ENCODE assay signal across 9 mouse cellular contexts in genomic region chr9:14348416-14348815, GRCm38 (mm10). TPM values are rescaled to one million over a fixed set of nuclear protein-coding genes. Genes with fewer than 3 reads are reported as not detected.
DNase-seq lines count a peak whose midpoint lies in the region; TF ChIP-seq lines count a peak whose summit lies in the region.
"Had no signal": no experiment of that assay in that cellular context is flagged by ENCODE, and none has a peak within 500 bp of the region (broad histone marks: within the 10 kb centered on the region; RNA-seq: fewer than 3 reads in every experiment).

No protein-coding gene starts in this region.

- TF ChIP-seq CTCF in layer of hippocampus, adult 2 months (conservative IDR thresholded peaks at IDR 0.05) = peak; percentile 85

- H3K4me3 ChIP-seq in layer of hippocampus, adult 2 months = no peak overlapping the region
- H3K4me3 ChIP-seq: heart, embryonic 13.5 days; midbrain, embryonic 12.5 days had no signal

- DNase-seq in layer of hippocampus, adult 2 months (ENCODE audit: low spot score in 2 of 2) = peak in 1 of 2 experiments; percentile 45
- DNase-seq in layer of hippocampus, adult 9-10 months (ENCODE audit: low spot score) = no peak
- peak; percentile 50 for DNase-seq in NIH3T3 (ENCODE audit: low read depth)
- DNase-seq in embryo, embryonic 9.5 days (ENCODE audit: extremely low spot score) = peak; percentile 10
- DNase-seq in lung, postnatal 10 days = peak; percentile 33
- no peak for DNase-seq in ovary, postnatal 14 days (ENCODE audit: low spot score)
- no peak for DNase-seq in layer of hippocampus, adult 8-10 months (ENCODE audit: low spot score in 2 of 2)

- no peak overlapping the region for H3K27ac ChIP-seq in layer of hippocampus, adult 2 months
- H3K27ac ChIP-seq: heart, embryonic 13.5 days; midbrain, embryonic 12.5 days had no signal

RNA-seq across cellular contexts. Expression of gene Endod1, which starts 32.9 kb away (rescaled TPM):
- 10 to 100 TPM; 67.3 to 73.6 TPM for total RNA-seq in layer of hippocampus, adult 2 months (2021)
- total RNA-seq in layer of hippocampus, adult 8-10 months (2022) = 10 to 100 TPM; 72.9 to 94.9 (median 82.4) TPM

Comparison
In these comparisons a context has a peak if more than half of its experiments do, and no peak if none do; other contexts are left out.
1. DNase-seq: peak in NIH3T3 (single experiment), embryo, embryonic 9.5 days (single experiment) and lung, postnatal 10 days (single experiment); none in layer of hippocampus, adult 9-10 months (single experiment), ovary, postnatal 14 days (single experiment) and layer of hippocampus, adult 8-10 months (0 of 2).